Mouse (Mus musculus) E14TG2a.4 (cell line): ENCODE measurements around the gene Tmem131l.
"Not testable (repeated sequence)": the region's sequence is repeated elsewhere in the genome, so short reads cannot be mapped to it uniquely, and the experiment has no call there.

ENCODE experiments used
- H3K27me3 ChIP-seq: 2 replicates; pipeline ENCODE4 v1.6.1; 2014; ENCODE audit warnings: low read length, control low read depth; ENCODE audit not compliant: insufficient read depth
- H3K36me3 ChIP-seq: 2 replicates; pipeline ENCODE4 v1.6.1; 2014; ENCODE audit warnings: low read length, control low read depth; ENCODE audit not compliant: insufficient read depth
- H3K4me1 ChIP-seq: replicated peaks from 2 replicates; pipeline ENCODE4 v1.6.1; 2014; ENCODE audit warnings: low read depth, low read length, control low read depth
- H3K4me3 ChIP-seq: replicated peaks from 2 replicates; pipeline ENCODE4 v1.5.1; 2014; ENCODE audit warnings: mild to moderate bottlenecking, low read length
- H3K9me3 ChIP-seq: 2 replicates; pipeline ENCODE4 v1.6.1; 2014; ENCODE audit warnings: low read length, control low read depth
- CTCF ChIP-seq: conservative IDR thresholded peaks from 2 replicates; pipeline ENCODE4 v1.5.1; 2014; ENCODE audit warnings: low read length
- NANOG ChIP-seq: IDR thresholded peaks from 2 replicates; pipeline ENCODE4 v1.6.1; 2014; ENCODE audit warnings: borderline replicate concordance, low read length, mixed read lengths
- POU5F1 ChIP-seq: IDR thresholded peaks from 2 replicates; pipeline ENCODE4 v1.6.1; 2014; ENCODE audit warnings: low read length, borderline replicate concordance

Tmem131l gene

GRCm38 (mm10) chr3:83895811-83896210 is 144.2 kb downstream of the Tmem131l start:
- Histone ChIP-seq H3K4me3 (no peak overlapping the region), H3K4me1 (peaks cover 29% of the 10 kb centered on the region), H3K36me3 (peaks cover 46% of the 10 kb centered on the region), H3K27me3 (no peaks in the 10 kb centered on the region), H3K9me3 (peaks cover 9% of the 10 kb centered on the region)
- TF ChIP-seq CTCF (peak; percentile 61), NANOG (no peak)

GRCm38 (mm10) chr3:83895111-83895510 is 144.9 kb downstream of the Tmem131l start:
- TF ChIP-seq NANOG = no peak
- TF ChIP-seq POU5F1 = no peak
- TF ChIP-seq CTCF = no peak
- peaks cover 22% of the 10 kb centered on the region for H3K4me1 ChIP-seq
- peaks cover 12% of the 10 kb centered on the region for H3K9me3 ChIP-seq
- no peak overlapping the region for H3K4me3 ChIP-seq
- H3K36me3 ChIP-seq = peaks cover 39% of the 10 kb centered on the region
- no peaks in the 10 kb centered on the region for H3K27me3 ChIP-seq

- TF ChIP-seq POU5F1 (no peak), NANOG (no peak), CTCF (no peak)
- Histone ChIP-seq H3K27me3 (no peaks in the 10 kb centered on the region), H3K4me3 (no peak overlapping the region)
Measured at GRCm38 (mm10) chr3:83885163-83885562, 154.8 kb downstream of the Tmem131l start.

GRCm38 (mm10) chr3:83879261-83880050 is 160.5 kb downstream of the Tmem131l start:
- peaks cover 65% of the 10 kb centered on the region for H3K36me3 ChIP-seq
- not testable (repeated sequence) for H3K4me3 ChIP-seq, H3K27me3 ChIP-seq
- H3K4me1 ChIP-seq = peaks cover 11% of the 10 kb centered on the region; the same call in 1 of the 2 replicates
- H3K9me3 ChIP-seq = peaks cover 92% of the 10 kb centered on the region

More at GRCm38 (mm10) chr3:83885163-83885562, 154.8 kb downstream of the Tmem131l start:
- peaks cover 24% of the 10 kb centered on the region for H3K36me3 ChIP-seq
- peaks cover 38% of the 10 kb centered on the region for H3K9me3 ChIP-seq
- peaks cover 8% of the 10 kb centered on the region for H3K4me1 ChIP-seq

GRCm38 (mm10) chr3:83878801-83879200 is 161.2 kb downstream of the Tmem131l start:
- Histone ChIP-seq H3K4me3 (no peak overlapping the region), H3K27me3 (no peaks in the 10 kb centered on the region), H3K9me3 (peaks cover 94% of the 10 kb centered on the region), H3K4me1 (peaks cover 11% of the 10 kb centered on the region; the same call in 1 of the 2 replicates), H3K36me3 (peaks cover 65% of the 10 kb centered on the region)
- TF ChIP-seq CTCF (no peak), NANOG (no peak), POU5F1 (no peak)

- Histone ChIP-seq H3K9me3 (peaks cover 77% of the 10 kb centered on the region), H3K4me1 (peaks cover 11% of the 10 kb centered on the region; the same call in 1 of the 2 replicates), H3K27me3 (no peaks in the 10 kb centered on the region), H3K36me3 (peaks cover 50% of the 10 kb centered on the region), H3K4me3 (no peak overlapping the region)
- no peak for TF ChIP-seq POU5F1
- no peak for TF ChIP-seq NANOG
- no peak for TF ChIP-seq CTCF
Measured at GRCm38 (mm10) chr3:83876299-83876698, 163.7 kb downstream of the Tmem131l start.

GRCm38 (mm10) chr3:83875078-83875477 is 164.9 kb downstream of the Tmem131l start:
- Histone ChIP-seq H3K4me1 (peaks cover 15% of the 10 kb centered on the region), H3K36me3 (peaks cover 40% of the 10 kb centered on the region), H3K9me3 (peaks cover 69% of the 10 kb centered on the region)
- not testable (repeated sequence) for H3K4me3 ChIP-seq, H3K27me3 ChIP-seq

GRCm38 (mm10) chr3:83872853-83873252 is 167.1 kb downstream of the Tmem131l start:
- H3K9me3 ChIP-seq = peaks cover 65% of the 10 kb centered on the region
- TF ChIP-seq NANOG = peak; percentile 91
- TF ChIP-seq POU5F1 = peak; percentile 60; the same call in 1 of the 2 replicates
- H3K27me3 ChIP-seq = not testable (repeated sequence)
- H3K36me3 ChIP-seq = peaks cover 32% of the 10 kb centered on the region
- peaks cover 27% of the 10 kb centered on the region for H3K4me1 ChIP-seq
- H3K4me3 ChIP-seq = 0 out of 2 replicates have a peak overlapping the region, but pooled peaks have one; percentile 39

- H3K4me3 ChIP-seq = peak overlapping the region; percentile 39; the same call in 1 of the 2 replicates
- TF ChIP-seq NANOG (peak; percentile 59; the same call in 1 of the 2 replicates), POU5F1 (peak; percentile 60; the same call in 1 of the 2 replicates)
- H3K36me3 ChIP-seq = peaks cover 23% of the 10 kb centered on the region
- peaks cover 59% of the 10 kb centered on the region for H3K9me3 ChIP-seq
- H3K4me1 ChIP-seq = peaks cover 32% of the 10 kb centered on the region
- H3K27me3 ChIP-seq = not testable (repeated sequence)
Measured at GRCm38 (mm10) chr3:83871962-83872361, 168.0 kb downstream of the Tmem131l start.

GRCm38 (mm10) chr3:83871559-83871958 is 168.4 kb downstream of the Tmem131l start:
- peaks cover 58% of the 10 kb centered on the region for H3K9me3 ChIP-seq
- H3K27me3 ChIP-seq, H3K4me3 ChIP-seq: not testable (repeated sequence)
- peaks cover 36% of the 10 kb centered on the region for H3K4me1 ChIP-seq
- peaks cover 19% of the 10 kb centered on the region for H3K36me3 ChIP-seq
